Mouse (Mus musculus) cerebellum, adult 18-20 months (tissue): ENCODE results near the gene Clic4.

ENCODE experiments used
- DNase-seq, 2 experiments: peaks; one replicate each; pipeline ENCODE4 v3.0.0; 2021

The Clic4 gene

DNA sequence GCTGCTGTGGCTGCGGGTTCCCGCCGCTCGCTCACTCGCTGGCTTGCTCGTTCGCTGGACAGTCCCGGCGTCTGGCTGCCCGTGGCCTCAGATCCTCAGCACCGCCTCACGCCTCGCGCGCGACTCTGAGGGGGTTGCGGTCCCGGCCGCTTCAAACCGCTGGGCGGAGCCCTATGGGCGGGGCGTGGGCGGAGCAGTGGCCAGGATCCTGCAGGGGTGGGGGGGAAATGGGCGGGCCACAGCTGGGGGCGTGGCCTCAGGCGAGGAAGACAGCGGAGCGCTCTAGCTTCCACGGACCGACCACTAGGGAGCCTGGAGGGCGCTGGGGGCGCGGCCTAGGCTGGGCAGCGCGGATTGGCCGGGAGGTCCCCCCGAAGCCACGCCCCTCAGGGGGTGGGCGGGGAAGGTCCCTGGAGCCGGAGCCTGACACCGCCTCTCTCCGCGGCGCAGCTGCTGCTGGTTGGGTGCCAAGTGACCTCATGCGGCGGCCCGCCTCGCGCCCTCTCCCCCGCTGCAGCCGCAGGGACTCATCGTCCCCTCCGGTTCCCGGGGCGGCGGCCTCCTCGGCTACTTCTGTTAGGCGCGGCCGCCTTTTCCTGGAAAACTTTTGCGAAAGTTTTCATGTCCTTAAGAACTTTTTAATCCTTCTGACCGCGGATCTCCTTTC lies at the start of gene Clic4:
Gene Clic4, minus strand, starts transcription at position 175 of the 667 bp plus-strand sequence.
- DNase-seq, result peak; percentile 84 to 88

DNA sequence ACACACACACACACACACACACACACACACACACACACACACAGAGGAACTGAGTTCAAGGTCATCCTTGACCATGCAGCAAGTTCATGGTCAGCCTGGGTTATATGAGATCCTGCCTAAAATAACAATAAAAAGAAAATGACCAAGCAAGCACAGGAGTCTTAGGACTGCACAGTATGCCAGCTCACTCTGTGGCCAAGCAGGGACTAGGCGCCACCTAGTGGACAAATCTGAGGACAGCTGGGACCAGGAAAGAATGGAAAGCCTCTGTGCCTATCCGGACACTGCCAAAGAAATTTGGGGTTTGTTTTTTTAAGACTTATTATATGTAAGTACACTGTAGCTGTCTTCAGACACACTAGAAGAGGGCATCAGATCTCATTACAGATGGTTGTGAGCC lies 45.4 kb upstream of the Clic4 start:
- DNase-seq, result peak; percentile 53 to 60

DNA sequence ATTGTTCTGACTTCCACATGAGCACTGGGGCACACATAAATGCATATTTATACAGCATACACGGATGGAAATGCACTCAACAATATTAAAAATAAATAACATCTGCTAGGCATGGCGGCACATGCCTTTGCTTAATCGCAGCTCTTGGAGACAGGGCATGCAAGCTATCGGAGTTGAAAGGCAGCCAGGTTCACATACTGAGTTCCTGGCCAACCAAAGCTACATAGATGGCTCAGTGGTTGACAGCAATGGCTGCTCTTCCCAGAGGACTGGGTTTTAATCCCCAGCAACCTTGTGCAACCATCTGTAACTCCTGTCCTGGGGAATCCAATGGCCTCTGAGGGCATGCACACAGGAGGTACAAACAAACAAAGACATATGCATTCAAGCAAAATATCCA lies 44.9 kb upstream of the Clic4 start:
- no peak for DNase-seq

DNA sequence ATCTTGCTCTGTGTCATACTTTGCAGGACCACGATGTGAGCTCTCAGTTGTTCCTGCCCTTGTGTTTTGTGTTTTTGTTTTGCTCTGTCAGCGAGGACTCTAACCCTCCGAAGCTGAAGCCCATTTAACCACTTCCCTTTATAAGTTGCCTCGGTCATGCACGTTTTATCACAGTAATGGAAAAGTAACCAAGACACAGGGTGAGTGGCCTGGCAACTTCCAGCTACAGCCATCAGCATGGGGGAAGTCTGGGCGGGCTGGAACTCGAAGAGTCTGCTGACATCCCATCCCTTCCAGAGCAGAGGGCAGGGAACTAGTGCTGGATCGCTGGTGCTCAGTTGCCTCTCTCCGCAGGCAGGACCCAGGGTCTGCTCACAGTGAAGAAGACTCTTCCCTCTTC lies 42.7 kb upstream of the Clic4 start:
- no peak for DNase-seq

DNA sequence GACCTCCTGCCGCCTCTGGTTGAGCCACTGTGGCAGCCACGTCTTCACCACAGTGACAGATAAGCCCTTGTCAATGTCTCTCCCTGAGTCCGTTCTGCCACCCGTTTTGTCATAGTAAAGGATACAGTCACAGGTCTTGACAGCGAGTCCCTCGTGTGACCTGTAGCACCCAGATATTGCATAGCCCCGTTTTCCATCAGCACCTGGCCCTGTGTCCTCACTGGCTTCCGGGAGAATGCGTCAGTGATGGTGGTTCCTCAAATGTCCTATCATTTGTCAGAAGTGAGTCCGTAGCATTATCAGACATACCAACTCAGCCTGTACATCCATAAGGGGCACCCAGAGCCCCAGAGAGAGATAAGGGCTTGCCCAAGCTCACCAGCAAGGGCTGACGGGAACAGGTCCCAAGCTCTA lies 41.8 kb upstream of the Clic4 start:
- DNase-seq, result no peak

DNA sequence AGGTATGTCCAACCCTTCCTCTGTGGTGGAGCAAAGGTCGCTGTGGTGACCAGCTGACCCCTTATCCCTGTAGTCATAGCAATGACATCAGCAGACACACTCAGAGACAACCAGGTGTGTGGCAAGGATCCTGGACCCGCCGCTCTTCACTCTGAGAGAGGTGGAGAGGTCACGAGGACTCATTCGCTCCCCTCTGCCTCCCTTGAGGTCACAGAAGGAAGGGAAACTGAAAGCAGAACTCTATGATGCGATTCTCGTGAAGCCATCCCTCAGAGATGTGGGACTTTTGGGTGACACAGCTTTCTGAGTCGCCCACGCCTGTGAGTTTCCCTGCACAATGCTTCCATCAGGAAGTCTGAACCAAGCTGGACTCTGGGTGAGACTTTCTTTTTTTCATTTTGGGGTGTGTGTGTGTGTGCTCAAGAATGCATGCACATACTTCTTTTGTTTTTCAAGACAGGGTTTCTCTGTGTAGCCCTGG lies 41.2 kb upstream of the Clic4 start:
- no peak for DNase-seq

DNA sequence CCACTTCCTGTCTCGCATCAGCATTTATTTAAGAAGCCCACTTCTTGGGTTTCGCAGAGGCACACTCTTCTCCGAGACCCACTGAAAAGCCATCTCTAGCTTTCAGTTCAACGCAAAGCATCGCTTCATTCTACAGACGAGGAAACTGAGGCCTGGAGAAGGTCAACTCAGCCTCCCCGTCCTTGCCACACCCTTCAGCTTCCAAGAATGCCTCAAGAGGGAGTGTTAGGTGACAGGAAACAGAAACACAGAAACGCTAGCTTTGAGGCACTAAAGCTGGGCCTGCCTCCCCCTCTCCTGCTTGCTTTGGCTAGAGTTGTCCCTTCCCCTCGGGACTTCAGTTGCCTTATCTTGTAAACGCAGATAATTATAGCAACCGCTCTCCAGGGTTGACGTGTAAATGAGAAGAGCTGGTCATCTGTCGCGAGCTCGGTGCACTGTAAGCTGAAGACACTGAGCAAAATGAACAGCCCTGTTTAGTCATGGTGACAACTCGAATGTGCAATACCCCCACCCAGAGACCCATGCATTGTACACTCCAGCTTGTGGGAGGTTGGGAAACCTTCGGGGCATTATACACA lies 40.6 kb upstream of the Clic4 start:
- DNase-seq, result no peak

DNA sequence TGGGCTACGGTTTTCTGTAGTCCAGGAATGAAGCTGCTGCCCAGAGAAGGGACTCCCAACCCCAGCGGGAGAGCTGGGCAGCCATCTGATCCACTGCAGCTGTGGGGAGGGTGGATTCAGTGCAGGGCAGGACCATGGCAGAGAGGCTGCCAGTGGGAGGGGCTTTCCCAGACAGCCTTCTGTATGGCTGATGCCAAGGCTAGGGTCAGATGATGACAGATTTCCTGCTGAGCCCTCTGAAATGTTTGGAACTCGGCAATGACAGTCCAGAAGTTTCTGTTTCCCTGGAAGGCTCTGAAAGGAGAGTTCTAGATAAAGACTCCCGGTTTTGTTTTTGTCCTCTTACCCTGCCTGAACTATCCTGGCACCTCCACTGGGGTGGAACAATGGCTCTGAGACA lies 40.1 kb upstream of the Clic4 start:
- DNase-seq, result peak; percentile 13 to 39

DNA sequence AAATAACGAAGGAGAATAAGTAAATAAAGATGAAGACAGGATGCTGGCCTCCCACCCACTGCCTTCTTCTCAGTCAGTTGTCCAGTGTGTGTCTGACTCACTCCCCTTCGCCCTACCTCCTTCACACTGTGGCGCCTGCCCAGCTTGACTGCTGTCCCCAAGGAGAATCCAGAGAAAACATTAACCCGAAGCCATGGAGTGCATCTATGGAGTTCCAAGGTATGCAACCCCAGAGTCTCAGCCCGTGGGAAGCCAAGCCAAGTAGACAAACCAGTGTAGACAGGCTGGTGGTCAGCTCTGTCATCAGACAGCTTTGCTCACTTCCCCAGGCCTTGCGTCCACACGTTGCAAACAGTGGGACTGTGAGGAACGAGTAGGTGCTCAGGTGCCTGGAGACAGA lies 37.8 kb upstream of the Clic4 start:
- no peak for DNase-seq

DNA sequence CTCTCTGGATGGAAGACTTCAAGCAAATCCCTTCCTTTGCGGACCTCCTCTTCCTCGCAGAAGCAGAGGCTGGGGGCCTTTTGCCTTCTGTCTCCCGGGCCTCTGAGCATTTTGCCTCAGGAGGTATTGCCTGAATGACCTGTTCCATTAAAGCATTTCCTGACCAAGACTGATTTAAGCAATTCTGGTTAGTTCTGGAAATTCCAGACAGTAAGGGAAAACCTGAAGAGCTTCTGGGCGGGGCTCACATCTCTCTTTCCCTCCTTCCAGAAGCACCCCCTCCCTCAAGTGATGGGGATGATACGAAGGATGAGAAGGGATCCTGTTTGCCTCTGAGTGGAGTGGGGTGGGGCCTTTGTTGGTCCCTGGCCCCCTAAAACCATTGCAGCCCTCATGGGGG lies 37.1 kb upstream of the Clic4 start:
- no peak for DNase-seq

DNA sequence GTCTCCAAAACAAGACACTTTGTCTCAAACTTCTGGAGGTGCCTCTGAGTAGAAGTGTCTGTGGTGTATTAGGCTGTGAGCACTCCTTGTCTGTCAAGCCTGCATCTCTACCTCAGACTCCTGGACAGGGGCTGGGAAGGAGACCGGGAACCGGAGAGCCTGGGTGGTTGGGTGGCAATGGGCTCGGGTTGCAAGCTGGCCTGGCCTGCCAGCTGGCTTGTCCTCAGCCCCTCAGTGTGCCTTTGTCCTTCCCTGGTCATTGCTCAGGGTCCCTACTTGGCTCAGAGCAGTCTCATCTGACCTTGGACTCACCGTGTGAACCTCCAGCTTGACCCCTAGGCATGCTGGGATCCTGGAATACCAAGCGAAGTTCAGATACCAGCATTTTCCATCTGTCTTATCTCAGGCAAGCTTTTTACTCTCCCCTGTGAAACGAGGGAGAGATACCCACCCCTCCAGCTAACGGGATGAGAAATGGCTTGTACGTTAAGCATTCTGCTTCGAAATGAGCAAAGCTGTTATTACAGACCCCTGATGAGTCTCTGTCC lies 36.6 kb upstream of the Clic4 start:
- DNase-seq, result no peak

DNA sequence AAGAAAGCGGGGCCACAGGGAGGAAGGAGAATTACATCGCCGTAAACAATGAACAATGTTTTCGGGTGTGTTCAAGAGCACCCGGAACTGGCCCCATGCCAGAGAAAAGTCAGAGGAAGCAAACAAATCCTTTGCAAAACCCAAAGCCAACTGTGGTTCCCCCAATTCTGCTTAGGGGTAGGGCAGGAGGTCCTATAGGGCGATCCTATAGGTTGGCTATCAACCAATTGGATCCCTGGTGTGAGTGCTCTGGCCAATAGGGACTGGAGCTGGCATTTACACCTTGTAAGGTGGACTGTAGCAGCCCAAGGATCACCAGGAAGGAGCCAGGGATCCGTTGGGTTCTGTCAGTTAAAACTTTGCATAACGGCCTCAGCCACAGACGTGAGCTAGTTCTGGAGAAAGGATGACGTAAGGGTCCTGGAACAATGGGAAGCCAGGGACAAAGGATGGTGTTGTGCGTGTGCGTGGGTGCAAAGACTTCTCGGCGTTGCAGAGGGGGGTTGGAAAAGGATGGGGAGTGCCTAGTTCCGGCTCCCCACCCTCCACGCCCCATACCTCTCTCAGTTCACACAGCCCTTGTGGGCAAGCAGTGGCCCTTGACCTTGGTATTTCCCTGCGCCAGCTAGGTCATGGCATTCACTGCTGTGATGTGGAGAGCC lies 34.5 kb upstream of the Clic4 start:
- no peak for DNase-seq

DNA sequence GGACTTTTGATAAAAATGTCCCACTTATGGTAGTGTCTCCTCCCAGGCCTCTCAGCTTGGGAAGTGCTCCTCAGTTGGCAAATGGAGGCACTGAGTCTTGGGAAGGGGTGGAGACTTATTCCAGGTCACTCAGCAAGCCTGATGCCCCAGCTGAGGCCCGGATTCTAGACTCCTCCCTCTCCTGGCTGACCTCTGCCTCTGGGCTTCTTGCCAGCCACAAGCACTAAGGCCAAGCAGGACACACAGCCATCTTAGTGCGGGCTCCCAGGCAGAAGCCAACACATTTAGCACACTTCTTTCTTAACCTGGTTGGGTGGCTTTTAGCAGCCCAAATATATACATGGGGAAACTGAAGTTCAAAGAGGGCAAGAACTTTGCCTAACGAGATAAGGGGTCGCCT lies 33.9 kb upstream of the Clic4 start:
- peak in 1 of 2 experiments; percentile 13 for DNase-seq

DNA sequence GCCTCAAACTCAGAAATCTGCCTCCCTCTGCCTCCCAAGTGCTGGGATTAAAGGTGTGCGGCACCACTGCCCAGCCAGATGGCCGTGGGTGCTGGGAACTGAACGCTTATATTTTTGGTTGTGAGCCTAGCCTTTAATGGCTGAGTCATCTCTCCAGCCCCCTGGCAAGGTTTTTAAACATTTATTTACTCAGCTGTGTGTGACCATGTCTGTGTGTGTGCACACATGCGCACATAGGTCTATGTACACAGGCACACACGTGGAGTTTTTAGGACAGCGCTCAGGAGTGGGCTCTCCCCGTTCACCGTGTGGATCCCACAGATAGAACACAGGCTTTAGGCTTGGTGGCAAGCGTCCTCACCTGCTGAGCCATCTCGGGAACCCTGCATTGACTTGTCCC lies 29.6 kb upstream of the Clic4 start:
- no peak for DNase-seq

DNA sequence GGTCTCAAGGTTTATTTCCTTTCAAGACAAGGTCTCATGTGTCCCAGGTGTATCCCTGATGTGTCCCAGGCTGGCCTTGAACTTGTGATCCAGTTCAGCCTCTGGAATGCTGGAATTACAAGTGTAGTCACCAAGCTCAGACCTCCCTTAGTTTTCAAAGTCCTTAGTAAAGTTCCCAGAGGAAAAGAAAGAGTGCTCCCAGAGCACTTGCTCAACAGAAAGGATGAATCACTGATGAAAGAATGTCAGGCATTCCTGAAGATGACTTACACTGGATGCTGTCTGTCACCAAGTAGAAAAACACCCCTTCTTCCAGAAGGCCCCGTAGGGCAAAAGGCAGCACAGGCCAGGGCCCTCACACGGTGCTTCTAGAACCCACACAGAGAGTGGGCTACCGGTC lies 28.6 kb upstream of the Clic4 start:
- DNase-seq, result no peak

DNA sequence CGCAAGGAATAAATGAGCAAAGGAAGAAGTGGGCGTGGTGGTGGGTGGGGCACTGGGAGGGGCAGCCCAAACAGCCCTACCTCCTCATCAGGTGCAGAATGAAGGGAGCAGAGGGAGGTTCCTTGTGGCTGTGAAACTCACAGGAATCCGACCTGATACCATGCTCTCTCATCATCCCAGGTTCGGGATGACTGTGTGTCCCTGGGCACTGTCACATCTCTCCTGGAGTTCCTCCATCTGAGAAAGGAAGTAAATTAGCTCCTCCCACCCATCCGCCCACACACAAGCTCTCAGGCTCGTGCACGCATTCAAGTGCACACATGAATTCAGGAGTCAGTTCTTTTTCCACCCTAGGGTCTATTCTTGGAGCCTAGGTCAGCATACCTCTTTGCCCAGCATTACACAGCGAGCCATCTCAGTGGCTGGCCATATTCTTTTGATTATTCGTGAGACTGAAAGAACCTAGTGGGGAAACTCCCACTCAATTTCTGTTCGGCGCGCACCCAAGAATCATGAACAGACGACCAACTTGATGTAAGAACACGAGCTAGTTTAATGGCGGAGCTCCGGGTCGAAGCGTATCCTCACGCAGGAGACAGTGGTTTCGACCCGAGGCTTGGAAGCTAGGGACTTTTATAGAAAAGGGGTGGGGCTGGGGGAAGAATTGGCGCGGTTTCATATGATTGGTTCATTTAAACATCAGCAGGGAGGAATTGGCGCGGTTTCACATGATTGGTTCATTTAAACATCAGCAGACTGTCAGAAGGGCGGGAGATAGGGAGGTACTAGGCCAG lies 27.8 kb upstream of the Clic4 start:
- DNase-seq, result no peak

DNA sequence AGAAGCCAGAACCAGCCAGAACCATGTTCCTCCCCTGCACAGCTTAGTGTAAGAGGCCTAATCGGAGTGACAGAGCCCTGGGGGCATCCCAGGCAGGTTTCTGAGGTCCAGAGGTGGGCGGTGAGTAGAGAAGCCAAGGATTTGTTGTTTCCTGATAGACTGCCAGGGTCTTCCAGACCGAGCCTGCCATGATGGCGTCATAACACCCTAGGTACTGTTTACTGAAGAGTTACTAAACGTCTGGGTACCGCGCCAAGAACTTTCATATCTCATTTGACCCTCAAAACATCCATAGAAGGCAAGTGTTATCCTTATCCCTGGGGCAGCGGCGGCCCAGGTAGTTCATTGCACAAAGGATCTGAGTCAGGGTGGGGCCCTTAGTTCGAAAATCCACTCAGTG lies 26.1 kb upstream of the Clic4 start:
- DNase-seq, result no peak

DNA sequence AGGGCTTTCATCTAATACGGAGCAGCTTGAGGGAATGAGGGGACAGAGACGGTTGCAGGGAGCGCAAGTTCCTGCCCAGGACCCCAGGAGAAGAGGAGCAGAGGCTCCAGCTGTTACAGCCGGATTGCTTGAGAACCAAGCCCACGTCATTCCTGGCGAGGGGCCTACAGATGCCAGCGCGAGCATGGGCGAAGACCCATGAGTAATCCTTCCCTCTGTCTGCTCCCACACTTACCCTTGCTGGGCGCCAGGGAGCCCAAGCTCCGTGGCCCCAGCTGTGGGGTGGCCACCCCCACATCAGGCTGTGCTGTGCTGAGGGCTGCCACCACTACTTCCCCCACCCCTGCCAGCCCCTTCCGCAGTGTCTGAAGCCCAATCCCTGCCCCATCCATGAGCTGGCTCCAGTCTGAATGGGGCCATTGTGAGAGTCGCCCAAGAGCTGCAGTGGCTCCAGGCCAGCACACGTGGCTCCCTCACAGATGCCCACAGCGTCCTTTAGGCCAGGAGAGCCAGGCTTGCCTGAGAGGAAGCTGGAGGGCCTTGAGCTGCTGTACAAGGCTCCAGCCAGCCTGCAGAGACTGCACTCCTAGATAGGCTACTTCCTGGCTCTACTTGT lies 25.4 kb upstream of the Clic4 start:
- DNase-seq, result peak; percentile 28 to 38

DNA sequence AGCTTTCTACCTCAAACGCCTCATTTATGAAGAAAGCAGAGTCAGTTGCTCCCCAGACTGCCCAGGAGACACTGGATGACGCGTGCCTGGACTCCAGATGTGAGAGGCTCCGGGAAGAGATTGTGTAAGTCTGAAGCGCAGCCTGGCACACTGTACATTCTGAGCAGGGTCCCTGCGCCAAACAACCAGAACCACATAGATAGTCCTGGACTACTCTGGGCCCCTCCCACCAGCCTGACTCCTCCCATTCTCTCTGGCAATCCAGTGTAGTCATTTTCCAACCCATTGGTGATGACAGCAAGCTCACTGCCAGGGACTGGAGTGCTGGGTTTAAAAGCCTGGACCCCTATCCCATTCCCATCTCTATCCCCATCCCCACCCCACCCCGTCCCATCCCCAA lies 24.5 kb upstream of the Clic4 start:
- peak in 1 of 2 experiments; percentile 11 for DNase-seq

DNA sequence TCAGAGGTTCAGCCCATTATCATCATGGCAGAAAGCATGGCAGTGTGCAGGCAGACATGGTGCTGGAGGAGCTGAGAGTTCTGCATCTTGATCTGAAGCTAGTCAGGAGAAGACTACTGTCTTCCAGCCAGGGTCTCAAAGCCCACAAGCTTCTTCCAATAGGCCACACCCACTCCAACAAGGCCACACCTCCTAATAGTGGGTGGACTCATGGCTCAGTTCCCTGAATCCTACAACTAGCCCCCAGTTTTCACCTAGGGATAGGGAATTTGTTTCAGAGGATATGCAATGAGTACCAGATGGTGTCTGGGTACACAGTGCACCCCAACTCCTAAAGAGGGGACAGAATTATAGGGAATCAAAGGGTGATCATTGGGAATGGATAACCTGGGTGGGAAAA lies 24.0 kb upstream of the Clic4 start:
- no peak for DNase-seq

DNA sequence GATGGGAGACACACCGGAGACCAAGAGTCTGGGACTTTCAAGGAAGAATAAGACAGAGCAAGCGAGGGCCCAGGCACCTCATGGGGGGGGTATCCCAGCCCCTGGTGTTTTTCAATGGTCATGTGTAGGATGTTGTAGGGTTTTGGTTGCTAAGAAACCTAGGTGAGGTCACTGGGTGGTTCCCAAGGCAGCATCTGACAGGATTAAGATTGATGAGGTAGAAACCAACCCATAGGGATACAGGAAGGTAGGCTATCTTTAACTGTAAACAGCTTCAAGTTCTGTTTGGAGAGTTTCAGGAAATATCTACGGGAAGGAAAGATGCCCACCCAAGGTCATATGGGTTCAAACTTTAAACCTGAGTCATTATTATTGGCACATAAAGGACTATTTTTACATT lies 21.2 kb upstream of the Clic4 start:
- no peak for DNase-seq

DNA sequence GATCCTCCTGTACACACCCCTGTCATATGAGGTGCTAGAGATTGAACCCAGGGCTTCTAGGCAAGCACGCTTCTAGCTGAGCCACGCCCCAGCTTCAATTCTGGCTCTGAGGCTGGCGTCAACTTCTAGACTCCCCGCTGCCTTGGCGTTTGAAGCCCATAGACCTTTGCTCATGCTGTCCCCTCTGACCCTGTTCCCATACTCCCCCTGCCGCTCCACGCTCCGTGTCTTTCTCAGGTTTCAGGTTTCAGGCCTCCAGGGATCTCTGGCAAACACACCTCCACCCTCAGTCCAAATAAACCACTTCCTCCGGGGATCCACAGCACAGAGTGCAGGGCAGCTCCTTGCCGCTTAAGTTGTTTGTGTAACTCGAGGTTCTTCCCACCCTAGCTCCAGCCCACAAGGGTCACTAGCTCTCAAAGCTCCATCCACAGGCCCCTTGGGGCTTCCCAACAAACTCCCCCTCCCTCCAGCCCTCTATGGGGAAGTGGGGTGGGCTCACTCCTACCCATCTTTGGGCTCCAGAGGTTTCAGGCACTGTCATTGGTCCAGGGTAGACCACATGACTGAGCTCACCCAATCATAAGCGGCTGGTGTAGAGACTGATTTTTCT lies 20.0 kb upstream of the Clic4 start:
- no peak for DNase-seq
